Mouse (Mus musculus): ENCODE measurements around the gene Edc3. TPM values are rescaled to one million over a fixed set of nuclear protein-coding genes. Genes with fewer than 3 reads are reported as not detected.

Edc3 gene
- polyA plus RNA-seq, 1 experiment from 2014 or later = 23.7 TPM

DNA sequence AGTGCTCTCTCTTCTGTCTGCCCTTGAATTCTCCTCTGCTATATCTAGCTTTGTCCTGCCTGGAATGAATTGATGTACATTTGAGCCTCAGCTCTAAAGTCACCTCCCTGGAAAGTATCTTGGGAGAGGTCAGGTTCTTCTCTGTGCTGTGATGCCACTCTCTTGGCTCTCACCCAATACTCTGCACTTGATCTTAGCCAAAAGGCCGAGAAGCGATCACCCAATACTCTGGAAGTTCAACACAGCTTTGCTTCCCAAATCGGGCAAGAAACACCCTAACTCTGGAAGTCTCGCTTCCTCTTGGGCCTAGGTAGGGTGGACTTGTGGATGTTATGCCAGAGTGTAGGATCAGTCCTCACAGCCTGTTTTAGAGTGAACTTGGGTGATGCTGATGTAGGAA, 58.9 kb downstream of the Edc3 start:
- no peak for ATAC-seq (ENCODE audit: low FRiP score)
- Histone ChIP-seq H3K27ac (ENCODE audit: low read depth, low read length) (no peak overlapping the region), H3K9ac (ENCODE audit: low read depth, low read length) (no peak overlapping the region), H3K27me3 (ENCODE audit: control insufficient read depth, insufficient read depth, low read length) (no peaks in the 10 kb centered on the region), H3K4me1 (replicated peaks; ENCODE audit: control insufficient read depth, insufficient read depth, low read length) (peaks cover 20% of the 10 kb centered on the region), H3K36me3 (ENCODE audit: control insufficient read depth, insufficient read depth, low read length) (no peaks in the 10 kb centered on the region), H3K4me3 (ENCODE audit: low read depth, low read length) (no peak overlapping the region), H3K4me2 (replicated peaks; ENCODE audit: low read depth, low read length) (no peak overlapping the region), H3K9me3 (ENCODE audit: control insufficient read depth, low read length) (no peaks in the 10 kb centered on the region)
- WGBS = 92% methylated on average over 4 of the region's 4 CpGs
- no peak for DNase-seq (ENCODE audit: low spot score)

GRCm38 (mm10) chr9:57769539-57770069, 61.3 kb downstream of the Edc3 start:
- no peak overlapping the region for H3K4me3 ChIP-seq (ENCODE audit: low read depth, low read length)
- DNase-seq (ENCODE audit: low spot score) (no peak), ATAC-seq (ENCODE audit: low FRiP score) (no peak)
- H3K9me3 ChIP-seq (ENCODE audit: control insufficient read depth, low read length) = no peaks in the 10 kb centered on the region
- no peak overlapping the region for H3K4me2 ChIP-seq (replicated peaks; ENCODE audit: low read depth, low read length)
- H3K4me1 ChIP-seq (replicated peaks; ENCODE audit: control insufficient read depth, insufficient read depth, low read length) = peaks cover 8% of the 10 kb centered on the region
- no peaks in the 10 kb centered on the region for H3K27me3 ChIP-seq (ENCODE audit: control insufficient read depth, insufficient read depth, low read length)
- peak overlapping the region; percentile 27; the same call in 1 of the 2 replicates for H3K27ac ChIP-seq (ENCODE audit: low read depth, low read length)
- H3K36me3 ChIP-seq (ENCODE audit: control insufficient read depth, insufficient read depth, low read length) = no peaks in the 10 kb centered on the region
- WGBS = 66% methylated on average over 2 of the region's 2 CpGs
- no peak overlapping the region for H3K9ac ChIP-seq (ENCODE audit: low read depth, low read length)

DNA sequence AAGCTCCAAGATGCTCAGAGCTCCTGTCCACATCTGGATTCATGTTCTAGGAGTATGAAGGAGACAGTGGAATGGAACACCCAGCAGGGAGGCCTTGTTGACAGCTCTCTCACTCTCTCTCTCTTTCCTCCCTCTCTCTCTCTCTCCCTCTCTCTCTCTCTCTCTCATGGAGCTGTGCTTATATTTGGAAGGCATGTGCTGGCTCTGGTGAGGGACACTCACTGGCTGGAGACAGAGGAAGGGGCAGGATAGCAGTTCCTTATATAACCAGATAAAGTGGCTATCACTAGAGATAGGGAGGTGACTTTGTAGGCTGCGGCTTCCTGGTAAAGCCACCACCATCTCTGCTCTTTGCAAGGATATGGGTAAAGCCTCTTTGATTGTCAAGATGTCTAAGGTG, 61.9 kb downstream of the Edc3 start:
- no peak for ATAC-seq (ENCODE audit: low FRiP score)
- Histone ChIP-seq H3K9me3 (ENCODE audit: control insufficient read depth, low read length) (no peaks in the 10 kb centered on the region), H3K4me3 (ENCODE audit: low read depth, low read length) (no peak overlapping the region), H3K36me3 (ENCODE audit: control insufficient read depth, insufficient read depth, low read length) (no peaks in the 10 kb centered on the region), H3K4me2 (replicated peaks; ENCODE audit: low read depth, low read length) (no peak overlapping the region), H3K9ac (ENCODE audit: low read depth, low read length) (no peak overlapping the region), H3K4me1 (replicated peaks; ENCODE audit: control insufficient read depth, insufficient read depth, low read length) (peaks cover 8% of the 10 kb centered on the region), H3K27ac (ENCODE audit: low read depth, low read length) (0 out of 2 replicates have a peak overlapping the region, but pooled peaks have one; percentile 27), H3K27me3 (ENCODE audit: control insufficient read depth, insufficient read depth, low read length) (no peaks in the 10 kb centered on the region)
- 88% methylated on average over 1 of the region's 1 CpGs for WGBS
- no peak for DNase-seq (ENCODE audit: low spot score)

DNA sequence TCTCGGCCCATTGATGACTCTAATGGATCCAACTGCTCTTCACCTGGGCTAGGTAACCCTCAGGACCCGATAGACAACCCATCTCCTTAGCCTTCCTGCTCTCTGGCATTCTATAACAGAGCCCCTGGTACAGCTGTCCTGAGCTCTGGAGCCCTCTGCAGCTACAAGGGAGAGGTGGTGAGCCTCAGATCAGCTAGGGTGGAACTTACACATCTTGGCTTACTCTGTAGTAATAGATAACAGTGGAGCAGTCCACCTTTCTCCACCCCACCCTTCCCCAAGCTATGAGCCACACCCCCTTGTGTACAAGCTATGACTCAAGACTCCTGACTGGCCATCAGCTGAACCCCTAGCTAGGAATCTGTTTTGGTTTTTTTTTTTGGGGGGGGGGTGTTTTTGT, 62.5 kb downstream of the Edc3 start:
- H3K4me3 ChIP-seq (ENCODE audit: low read depth, low read length) = no peak overlapping the region
- peaks cover 7% of the 10 kb centered on the region for H3K4me1 ChIP-seq (replicated peaks; ENCODE audit: control insufficient read depth, insufficient read depth, low read length)
- WGBS = 87% methylated on average over 2 of the region's 2 CpGs
- H3K9ac ChIP-seq (ENCODE audit: low read depth, low read length) = no peak overlapping the region
- H3K9me3 ChIP-seq (ENCODE audit: control insufficient read depth, low read length) = no peaks in the 10 kb centered on the region
- ATAC-seq (ENCODE audit: low FRiP score) = no peak
- no peaks in the 10 kb centered on the region for H3K27me3 ChIP-seq (ENCODE audit: control insufficient read depth, insufficient read depth, low read length)
- no peaks in the 10 kb centered on the region for H3K36me3 ChIP-seq (ENCODE audit: control insufficient read depth, insufficient read depth, low read length)
- H3K4me2 ChIP-seq (replicated peaks; ENCODE audit: low read depth, low read length) = no peak overlapping the region
- H3K27ac ChIP-seq (ENCODE audit: low read depth, low read length) = no peak overlapping the region
- no peak for DNase-seq (ENCODE audit: low spot score)

- H3K4me3 ChIP-seq (ENCODE audit: low read depth, low read length) = no peak overlapping the region
- DNase-seq (ENCODE audit: low spot score) = no peak
- WGBS = 76% methylated on average over 3 of the region's 3 CpGs
- H3K9me3 ChIP-seq (ENCODE audit: control insufficient read depth, low read length) = no peaks in the 10 kb centered on the region
- no peak overlapping the region for H3K27ac ChIP-seq (ENCODE audit: low read depth, low read length)
- no peaks in the 10 kb centered on the region for H3K27me3 ChIP-seq (ENCODE audit: control insufficient read depth, insufficient read depth, low read length)
- H3K9ac ChIP-seq (ENCODE audit: low read depth, low read length) = no peak overlapping the region
- H3K4me2 ChIP-seq (replicated peaks; ENCODE audit: low read depth, low read length) = no peak overlapping the region
- ATAC-seq (ENCODE audit: low FRiP score) = no peak
- no peaks in the 10 kb centered on the region for H3K4me1 ChIP-seq (replicated peaks; ENCODE audit: control insufficient read depth, insufficient read depth, low read length)
- no peaks in the 10 kb centered on the region for H3K36me3 ChIP-seq (ENCODE audit: control insufficient read depth, insufficient read depth, low read length)
Observed at GRCm38 (mm10) chr9:57773754-57774153, 65.4 kb downstream of the Edc3 start.

DNA sequence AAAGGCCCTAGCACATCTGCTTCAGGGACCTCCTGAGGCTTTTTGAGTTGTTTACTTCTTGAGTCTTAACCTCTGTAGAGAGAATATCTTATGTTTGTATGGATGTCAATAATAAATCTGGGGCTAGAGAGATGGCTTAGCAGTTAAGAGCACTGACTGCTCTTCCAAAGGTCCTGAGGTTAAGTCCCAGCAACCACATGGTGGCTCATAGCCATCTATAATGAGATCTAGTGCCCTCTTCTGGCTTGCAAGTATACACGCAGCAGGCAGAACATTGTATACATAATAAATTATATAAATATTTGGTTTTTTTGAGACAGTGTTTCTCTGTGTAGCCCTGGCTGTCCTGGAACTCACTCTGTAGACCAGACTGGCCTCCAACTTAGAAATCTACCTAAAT, 65.8 kb downstream of the Edc3 start:
- Histone ChIP-seq H3K27ac (ENCODE audit: low read depth, low read length) (no peak overlapping the region), H3K4me2 (replicated peaks; ENCODE audit: low read depth, low read length) (no peak overlapping the region), H3K9ac (ENCODE audit: low read depth, low read length) (no peak overlapping the region), H3K36me3 (ENCODE audit: control insufficient read depth, insufficient read depth, low read length) (no peaks in the 10 kb centered on the region), H3K27me3 (ENCODE audit: control insufficient read depth, insufficient read depth, low read length) (no peaks in the 10 kb centered on the region), H3K9me3 (ENCODE audit: control insufficient read depth, low read length) (no peaks in the 10 kb centered on the region), H3K4me1 (replicated peaks; ENCODE audit: control insufficient read depth, insufficient read depth, low read length) (no peaks in the 10 kb centered on the region), H3K4me3 (ENCODE audit: low read depth, low read length) (no peak overlapping the region)
- DNase-seq (ENCODE audit: low spot score) (no peak), ATAC-seq (ENCODE audit: low FRiP score) (no peak)
- WGBS = 5% methylated on average over 1 of the region's 1 CpGs

DNA sequence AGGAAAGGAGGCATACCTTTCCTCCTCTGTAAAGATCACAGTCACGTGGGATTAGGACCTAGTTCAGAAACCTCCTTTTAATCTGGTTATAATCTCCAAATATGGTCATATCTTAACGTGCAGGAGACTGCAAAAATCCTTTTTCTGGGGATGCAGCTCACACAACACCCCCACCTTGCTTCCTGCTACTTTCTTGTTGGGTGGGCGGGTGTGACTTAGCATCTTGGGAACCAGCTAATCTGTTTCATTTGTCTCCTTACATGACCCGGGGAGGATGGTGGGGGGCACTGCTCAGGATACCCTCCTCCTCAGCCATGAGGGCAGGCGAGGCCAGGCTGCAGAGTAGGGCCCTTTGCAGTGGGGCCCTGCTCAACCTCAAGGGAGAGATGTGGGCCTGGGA, 66.7 kb downstream of the Edc3 start:
- H3K4me3 ChIP-seq (ENCODE audit: low read depth, low read length) = no peak overlapping the region
- no peak overlapping the region for H3K27ac ChIP-seq (ENCODE audit: low read depth, low read length)
- no peak for ATAC-seq (ENCODE audit: low FRiP score)
- no peaks in the 10 kb centered on the region for H3K27me3 ChIP-seq (ENCODE audit: control insufficient read depth, insufficient read depth, low read length)
- no peaks in the 10 kb centered on the region for H3K4me1 ChIP-seq (replicated peaks; ENCODE audit: control insufficient read depth, insufficient read depth, low read length)
- H3K9ac ChIP-seq (ENCODE audit: low read depth, low read length) = no peak overlapping the region
- WGBS = 74% methylated on average over 5 of the region's 5 CpGs
- no peak overlapping the region for H3K4me2 ChIP-seq (replicated peaks; ENCODE audit: low read depth, low read length)
- H3K9me3 ChIP-seq (ENCODE audit: control insufficient read depth, low read length) = no peaks in the 10 kb centered on the region
- no peaks in the 10 kb centered on the region for H3K36me3 ChIP-seq (ENCODE audit: control insufficient read depth, insufficient read depth, low read length)
- no peak for DNase-seq (ENCODE audit: low spot score)

- H3K9ac ChIP-seq (ENCODE audit: low read depth, low read length) = no peak overlapping the region
- WGBS = 75% methylated on average over 4 of the region's 4 CpGs
- ATAC-seq (ENCODE audit: low FRiP score) (no peak), DNase-seq (ENCODE audit: low spot score) (no peak)
- H3K36me3 ChIP-seq (ENCODE audit: control insufficient read depth, insufficient read depth, low read length) = no peaks in the 10 kb centered on the region
- no peaks in the 10 kb centered on the region for H3K27me3 ChIP-seq (ENCODE audit: control insufficient read depth, insufficient read depth, low read length)
- no peaks in the 10 kb centered on the region for H3K4me1 ChIP-seq (replicated peaks; ENCODE audit: control insufficient read depth, insufficient read depth, low read length)
- no peak overlapping the region for H3K4me2 ChIP-seq (replicated peaks; ENCODE audit: low read depth, low read length)
- no peak overlapping the region for H3K4me3 ChIP-seq (ENCODE audit: low read depth, low read length)
- no peaks in the 10 kb centered on the region for H3K9me3 ChIP-seq (ENCODE audit: control insufficient read depth, low read length)
- no peak overlapping the region for H3K27ac ChIP-seq (ENCODE audit: low read depth, low read length)
Observed at GRCm38 (mm10) chr9:57775736-57776135, 67.4 kb downstream of the Edc3 start.

- DNase-seq (ENCODE audit: low spot score) (no peak), ATAC-seq (ENCODE audit: low FRiP score) (no peak)
- Histone ChIP-seq H3K27ac (ENCODE audit: low read depth, low read length) (no peak overlapping the region), H3K4me2 (replicated peaks; ENCODE audit: low read depth, low read length) (no peak overlapping the region), H3K27me3 (ENCODE audit: control insufficient read depth, insufficient read depth, low read length) (no peaks in the 10 kb centered on the region), H3K4me3 (ENCODE audit: low read depth, low read length) (no peak overlapping the region), H3K9ac (ENCODE audit: low read depth, low read length) (no peak overlapping the region), H3K4me1 (replicated peaks; ENCODE audit: control insufficient read depth, insufficient read depth, low read length) (no peaks in the 10 kb centered on the region), H3K9me3 (ENCODE audit: control insufficient read depth, low read length) (no peaks in the 10 kb centered on the region), H3K36me3 (ENCODE audit: control insufficient read depth, insufficient read depth, low read length) (no peaks in the 10 kb centered on the region)
- 97% methylated on average over 3 of the region's 3 CpGs for WGBS
Observed at GRCm38 (mm10) chr9:57782656-57783055, 74.3 kb downstream of the Edc3 start.

All from hindbrain, embryonic 11.5 days (tissue).